Mouse (Mus musculus) forebrain, postnatal 0 days (tissue): ENCODE measurements at regions not wholly inside any gene's neighbourhood (a gene's known extent, or its start where the extent isn't known, plus 50 kb on each side); places are given as distances from the start of the nearest gene placed in this dataset.

Experiments used
- ATAC-seq: fragments of 200-750 bp; cut with Nextera tagmentation; 2 replicates; pipeline ENCODE4 v1.8.0; 2017; ENCODE audit warnings: mild to moderate bottlenecking, moderate library complexity
- DNase-seq: peaks from one replicate; pipeline ENCODE4 v3.0.0-alpha.2; 2015
- H3K27ac ChIP-seq: fragments of 300-500 bp; sonication (generic); 2 replicates; pipeline ENCODE4 v1.5.1; 2014; ENCODE audit warnings: low read depth, mild to moderate bottlenecking, antibody characterized with exemption, low read length, moderate library complexity, mixed read lengths
- H3K27me3 ChIP-seq: fragments of 300-500 bp; sonication (generic); 2 replicates; pipeline ENCODE4 v1.6.1; 2014; ENCODE audit warnings: mild to moderate bottlenecking, low read length, mixed read lengths; ENCODE audit not compliant: insufficient read depth
- H3K36me3 ChIP-seq: fragments of 300-500 bp; sonication (generic); 2 replicates; pipeline ENCODE4 v1.6.1; 2014; ENCODE audit warnings: mild to moderate bottlenecking, moderate library complexity; ENCODE audit not compliant: insufficient read depth
- H3K4me1 ChIP-seq: fragments of 300-500 bp; sonication (generic); 2 replicates; pipeline ENCODE4 v1.6.1; 2014; ENCODE audit warnings: antibody characterized with exemption; ENCODE audit not compliant: insufficient read depth
- H3K4me2 ChIP-seq: fragments of 300-500 bp; sonication (generic); 2 replicates; pipeline ENCODE4 v1.6.1; 2014; ENCODE audit warnings: low read depth, mild to moderate bottlenecking, moderate library complexity
- H3K4me3 ChIP-seq: fragments of 300-500 bp; sonication (generic); 2 replicates; pipeline ENCODE4 v1.5.1; 2014; ENCODE audit warnings: low read depth, low read length, mixed read lengths
- H3K9ac ChIP-seq: fragments of 300-500 bp; sonication (generic); 2 replicates; pipeline ENCODE4 v1.6.1; 2014; ENCODE audit warnings: mild to moderate bottlenecking
- H3K9me3 ChIP-seq: fragments of 300-500 bp; sonication (generic); 2 replicates; pipeline ENCODE4 v1.6.1; 2016; ENCODE audit warnings: low read length
- CTCF ChIP-seq: sonication (generic); IDR thresholded peaks from 2 replicates; pipeline ENCODE4 v1.5.1; 2016; ENCODE audit warnings: antibody characterized with exemption, control low read depth, low read depth
- WGBS: fragments of 180-500 bp; shearing (Covaris S2); extraction: QIAGEN DNeasy Blood & Tissue Kit; methylation state at CpG from one replicate; pipeline ENCODE4 v1.1.7; 2014; 5-methylcytosine and 5-hydroxymethylcytosine counted together

GRCm38 (mm10) chr12:35269465-35269864 lies 222.5 kb downstream of the Snx13 start:
- no peaks in the 10 kb centered on the region for H3K4me1 ChIP-seq
- H3K4me3 ChIP-seq: no peak overlapping the region
- no peak overlapping the region for H3K4me2 ChIP-seq
- no peaks in the 10 kb centered on the region for H3K9me3 ChIP-seq
- no peaks in the 10 kb centered on the region for H3K27me3 ChIP-seq
- no peak for DNase-seq
- no peak overlapping the region for H3K9ac ChIP-seq
- no peak overlapping the region for H3K27ac ChIP-seq
- no peak for ATAC-seq
- H3K36me3 ChIP-seq: no peaks in the 10 kb centered on the region
- TF ChIP-seq CTCF: no peak

GRCm38 (mm10) chr12:35268006-35268405 lies 221.0 kb downstream of the Snx13 start:
- ATAC-seq: no peak

GRCm38 (mm10) chr12:35267023-35267654 lies 220.2 kb downstream of the Snx13 start:
- Histone ChIP-seq H3K4me2 (no peak overlapping the region), H3K27me3 (no peaks in the 10 kb centered on the region), H3K9ac (no peak overlapping the region), H3K9me3 (no peaks in the 10 kb centered on the region), H3K4me1 (no peaks in the 10 kb centered on the region), H3K4me3 (no peak overlapping the region), H3K36me3 (no peaks in the 10 kb centered on the region), H3K27ac (no peak overlapping the region)
- WGBS: 68% methylated on average over 6 of the region's 6 CpGs
- DNase-seq (no peak), ATAC-seq (no peak)
- no peak for TF ChIP-seq CTCF

More at GRCm38 (mm10) chr12:35268006-35268405, 221.0 kb downstream of the Snx13 start:
- 85% methylated on average over 2 of the region's 2 CpGs for WGBS
- Histone ChIP-seq H3K4me2 (no peak overlapping the region), H3K27me3 (no peaks in the 10 kb centered on the region), H3K9ac (no peak overlapping the region), H3K27ac (no peak overlapping the region), H3K4me1 (no peaks in the 10 kb centered on the region), H3K36me3 (no peaks in the 10 kb centered on the region), H3K9me3 (no peaks in the 10 kb centered on the region), H3K4me3 (no peak overlapping the region)
- TF ChIP-seq CTCF: no peak
- DNase-seq: no peak

GRCm38 (mm10) chr12:35259781-35260180 lies 212.8 kb downstream of the Snx13 start:
- H3K27me3 ChIP-seq: no peaks in the 10 kb centered on the region
- DNase-seq (no peak), ATAC-seq (no peak)
- no peak for TF ChIP-seq CTCF
- no peaks in the 10 kb centered on the region for H3K36me3 ChIP-seq
- H3K9me3 ChIP-seq: no peaks in the 10 kb centered on the region
- no peak overlapping the region for H3K9ac ChIP-seq
- no peak overlapping the region for H3K27ac ChIP-seq
- no peak overlapping the region for H3K4me3 ChIP-seq
- H3K4me1 ChIP-seq: no peaks in the 10 kb centered on the region
- no peak overlapping the region for H3K4me2 ChIP-seq

- H3K4me3 ChIP-seq: no peak overlapping the region
- ATAC-seq (no peak), DNase-seq (no peak)
- H3K9ac ChIP-seq: no peak overlapping the region
- WGBS: 90% methylated on average over 2 of the region's 2 CpGs
- no peaks in the 10 kb centered on the region for H3K36me3 ChIP-seq
- no peak overlapping the region for H3K27ac ChIP-seq
- no peaks in the 10 kb centered on the region for H3K9me3 ChIP-seq
- H3K27me3 ChIP-seq: no peaks in the 10 kb centered on the region
- TF ChIP-seq CTCF: no peak
- no peaks in the 10 kb centered on the region for H3K4me1 ChIP-seq
- H3K4me2 ChIP-seq: no peak overlapping the region
Observed at GRCm38 (mm10) chr12:35255723-35256401, 208.9 kb downstream of the Snx13 start.

GRCm38 (mm10) chr12:35248476-35248875 lies 201.5 kb downstream of the Snx13 start:
- Histone ChIP-seq H3K4me1 (no peaks in the 10 kb centered on the region), H3K27me3 (no peaks in the 10 kb centered on the region), H3K9ac (no peak overlapping the region), H3K27ac (no peak overlapping the region), H3K9me3 (no peaks in the 10 kb centered on the region), H3K4me2 (no peak overlapping the region), H3K4me3 (no peak overlapping the region), H3K36me3 (no peaks in the 10 kb centered on the region)
- 88% methylated on average over 5 of the region's 5 CpGs for WGBS
- DNase-seq (no peak), ATAC-seq (no peak)
- TF ChIP-seq CTCF: no peak

GRCm38 (mm10) chr12:35246226-35247014 lies 199.4 kb downstream of the Snx13 start:
- no peak overlapping the region for H3K4me2 ChIP-seq
- WGBS: 88% methylated on average over 5 of the region's 5 CpGs
- no peak overlapping the region for H3K4me3 ChIP-seq
- H3K27me3 ChIP-seq: no peaks in the 10 kb centered on the region
- DNase-seq: no peak
- H3K9ac ChIP-seq: no peak overlapping the region
- H3K27ac ChIP-seq: no peak overlapping the region
- H3K9me3 ChIP-seq: no peaks in the 10 kb centered on the region
- ATAC-seq: no peak
- no peaks in the 10 kb centered on the region for H3K4me1 ChIP-seq
- no peaks in the 10 kb centered on the region for H3K36me3 ChIP-seq
- TF ChIP-seq CTCF: no peak
